Mouse (Mus musculus) limb, embryonic 11.5 days (tissue): ENCODE measurements around the gene Cadm1. TPM values are rescaled to one million over a fixed set of nuclear protein-coding genes. Genes with fewer than 3 reads are reported as not detected.

Source experiments
- ATAC-seq: fragments of 200-750 bp; cut with Nextera tagmentation; 2 replicates; pipeline ENCODE4 v1.8.0; 2017; ENCODE audit warnings: low read depth; ENCODE audit not compliant: insufficient number of reproducible peaks, low FRiP score, low TSS enrichment
- DNase-seq: peaks from one replicate; pipeline ENCODE4 v3.0.0-alpha.2; 2015; ENCODE audit warnings: low spot score
- H3K27ac ChIP-seq: fragments of 300-500 bp; sonication (generic); replicated peaks from 2 replicates; pipeline ENCODE4 v1.5.1; 2014; ENCODE audit warnings: low read depth, mild to moderate bottlenecking, low read length
- H3K27me3 ChIP-seq: fragments of 300-500 bp; sonication (generic); 2 replicates; pipeline ENCODE4 v1.6.1; 2014; ENCODE audit warnings: mild to moderate bottlenecking, low read length, mixed read lengths; ENCODE audit not compliant: control insufficient read depth, insufficient read depth
- H3K36me3 ChIP-seq: fragments of 300-500 bp; sonication (generic); 2 replicates; pipeline ENCODE4 v1.6.1; 2014; ENCODE audit warnings: mild to moderate bottlenecking, low read length, moderate library complexity, mixed read lengths; ENCODE audit not compliant: control insufficient read depth, insufficient read depth
- H3K4me1 ChIP-seq: fragments of 300-500 bp; sonication (generic); 2 replicates; pipeline ENCODE4 v1.6.1; 2014; ENCODE audit warnings: low read length, mixed read lengths; ENCODE audit not compliant: control insufficient read depth, insufficient read depth
- H3K4me2 ChIP-seq: fragments of 300-500 bp; sonication (generic); 2 replicates; pipeline ENCODE4 v1.6.1; 2014; ENCODE audit warnings: low read depth, mild to moderate bottlenecking, moderate library complexity; ENCODE audit not compliant: severe bottlenecking
- H3K4me3 ChIP-seq: fragments of 300-500 bp; sonication (generic); 2 replicates; pipeline ENCODE4 v1.5.1; 2014; ENCODE audit warnings: low read depth, low read length
- H3K9ac ChIP-seq: fragments of 300-500 bp; sonication (generic); 2 replicates; pipeline ENCODE4 v1.6.1; 2014; ENCODE audit warnings: mild to moderate bottlenecking, low read length
- H3K9me3 ChIP-seq: fragments of 300-500 bp; sonication (generic); 2 replicates; pipeline ENCODE4 v1.6.1; 2016; ENCODE audit warnings: low read length; ENCODE audit not compliant: control insufficient read depth
- WGBS: fragments of 180-500 bp; shearing (Covaris S2); extraction: QIAGEN DNeasy Blood & Tissue Kit; methylation state at CpG from one replicate; pipeline ENCODE4 v1.1.7; 2014; 5-methylcytosine and 5-hydroxymethylcytosine counted together
- polyA plus RNA-seq: library from polyadenylated mRNA; unstranded; fragments of >200 nt; fragmentation: Nextera tagmentation; extraction: Ambion mirVana; gene quantifications from 2 replicates; pipeline ENCODE4 v1.2.1, GENCODE M21; 2014

Cadm1 gene
- polyA plus RNA-seq, 1 experiment from 2014 or later = 57.3 TPM

DNA sequence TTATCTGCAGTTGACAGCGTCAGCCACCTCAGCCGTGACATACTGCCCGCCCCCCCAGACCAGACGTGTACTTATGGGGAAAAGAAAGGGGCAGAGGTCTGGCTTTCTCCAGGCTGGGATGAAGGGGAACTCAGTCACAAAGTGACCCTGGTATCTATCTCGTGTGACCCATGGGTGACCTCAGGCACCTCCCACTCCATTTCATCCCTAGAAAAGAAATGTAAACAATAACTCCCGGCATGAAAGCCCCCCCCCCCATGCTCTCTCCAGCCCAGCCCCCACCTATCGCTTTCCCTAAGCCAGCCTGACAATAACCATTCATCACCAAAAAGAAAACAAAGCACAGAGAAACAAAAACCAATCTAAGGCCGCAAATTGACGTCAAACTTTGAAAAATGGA lies 365.1 kb downstream of the Cadm1 start:
- Histone ChIP-seq H3K4me2 (no peak overlapping the region), H3K27ac (no peak overlapping the region), H3K9me3 (no peaks in the 10 kb centered on the region), H3K9ac (no peak overlapping the region), H3K36me3 (no peaks in the 10 kb centered on the region), H3K4me1 (peaks cover 16% of the 10 kb centered on the region), H3K27me3 (no peaks in the 10 kb centered on the region), H3K4me3 (no peak overlapping the region)
- no peak for DNase-seq
- 13% methylated on average over 9 of the region's 9 CpGs for WGBS
- no peak for ATAC-seq

DNA sequence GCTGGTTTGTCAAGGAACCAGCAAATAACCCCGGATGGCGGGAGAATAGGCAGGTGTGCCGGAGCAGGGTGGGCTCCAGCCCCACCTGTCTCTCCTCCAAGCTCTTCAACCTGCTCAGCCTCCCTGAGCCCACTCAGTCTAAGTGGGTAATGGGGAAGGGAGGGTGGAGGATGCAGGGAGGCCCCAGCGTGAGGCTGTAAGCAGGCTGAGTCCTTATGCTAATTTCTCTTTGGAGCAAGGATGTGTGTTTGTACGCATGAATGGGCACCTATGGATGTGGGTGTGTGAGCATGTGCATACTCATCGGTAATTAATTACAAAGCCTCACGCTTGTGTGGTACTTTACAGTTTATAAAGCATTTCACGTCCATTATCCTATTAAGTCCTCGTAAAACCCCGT lies 370.8 kb downstream of the Cadm1 start:
- Histone ChIP-seq H3K36me3 (no peaks in the 10 kb centered on the region), H3K4me3 (no peak overlapping the region), H3K4me2 (no peak overlapping the region), H3K27ac (no peak overlapping the region), H3K4me1 (peaks cover 12% of the 10 kb centered on the region), H3K9ac (no peak overlapping the region), H3K9me3 (no peaks in the 10 kb centered on the region), H3K27me3 (no peaks in the 10 kb centered on the region)
- ATAC-seq (no peak), DNase-seq (no peak)
- 81% methylated on average over 10 of the region's 10 CpGs for WGBS

GRCm38 (mm10) chr9:47903661-47904060 lies 373.7 kb downstream of the Cadm1 start:
- 65% methylated on average over 7 of the region's 7 CpGs for WGBS
- no peak for ATAC-seq
- no peak for DNase-seq
- no peak overlapping the region for H3K27ac ChIP-seq
- H3K4me1 ChIP-seq = peaks cover 13% of the 10 kb centered on the region
- H3K9me3 ChIP-seq = no peaks in the 10 kb centered on the region
- no peaks in the 10 kb centered on the region for H3K27me3 ChIP-seq
- no peak overlapping the region for H3K4me3 ChIP-seq
- no peak overlapping the region; the same call in 1 of the 2 replicates for H3K9ac ChIP-seq
- no peak overlapping the region for H3K4me2 ChIP-seq
- H3K36me3 ChIP-seq = no peaks in the 10 kb centered on the region

- Histone ChIP-seq H3K4me3 (no peak overlapping the region), H3K9me3 (no peaks in the 10 kb centered on the region), H3K9ac (no peak overlapping the region), H3K36me3 (no peaks in the 10 kb centered on the region), H3K27me3 (no peaks in the 10 kb centered on the region), H3K4me1 (peaks cover 17% of the 10 kb centered on the region), H3K27ac (no peak overlapping the region), H3K4me2 (no peak overlapping the region)
- DNase-seq (no peak), ATAC-seq (no peak)
- 62% methylated on average over 2 of the region's 2 CpGs for whole genome bisulfite sequencing
These were observed 374.5 kb downstream of the Cadm1 start for GRCm38 (mm10) chr9:47904339-47904922.

DNA sequence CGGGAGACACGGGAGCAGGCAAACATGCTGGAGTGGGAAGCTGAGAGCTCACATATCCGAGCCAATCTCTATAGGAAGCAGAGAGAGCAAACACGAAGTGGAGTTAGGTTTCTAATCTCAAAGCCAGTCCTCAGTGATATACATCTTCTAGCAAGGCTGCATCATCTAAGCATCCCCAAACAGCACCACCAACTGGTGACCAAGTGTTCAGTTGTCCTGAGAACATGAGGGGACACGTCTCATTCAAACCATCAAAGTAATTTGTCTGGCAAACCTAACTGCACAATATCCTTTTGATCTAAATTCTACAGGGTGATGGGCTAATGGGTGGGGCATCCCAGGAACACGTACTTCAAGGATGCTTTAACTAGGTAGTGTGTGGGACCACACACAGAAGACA lies 376.5 kb downstream of the Cadm1 start:
- no peak overlapping the region for H3K4me3 ChIP-seq
- DNase-seq (no peak), ATAC-seq (no peak)
- peaks cover 17% of the 10 kb centered on the region for H3K4me1 ChIP-seq
- WGBS = 58% methylated on average over 6 of the region's 6 CpGs
- no peak overlapping the region for H3K9ac ChIP-seq
- no peaks in the 10 kb centered on the region for H3K27me3 ChIP-seq
- no peak overlapping the region for H3K4me2 ChIP-seq
- no peaks in the 10 kb centered on the region for H3K36me3 ChIP-seq
- no peak overlapping the region for H3K27ac ChIP-seq
- H3K9me3 ChIP-seq = no peaks in the 10 kb centered on the region
